Mouse (Mus musculus): ENCODE data around the gene Wt1. TPM values are rescaled to one million over a fixed set of nuclear protein-coding genes. Genes with fewer than 3 reads are reported as not detected.

Gene Wt1
- polyA plus RNA-seq, 1 experiment from 2014 or later = 0.49 TPM

- no peaks in the 10 kb centered on the region; the same call in 1 of the 2 replicates for H3K4me1 ChIP-seq (replicated peaks)
- H3K36me3 ChIP-seq = no peaks in the 10 kb centered on the region
- no peak overlapping the region for H3K4me2 ChIP-seq
- no peak overlapping the region for H3K4me3 ChIP-seq (replicated peaks)
- peaks cover 58% of the 10 kb centered on the region for H3K27me3 ChIP-seq
- H3K9ac ChIP-seq (replicated peaks) = no peak overlapping the region
- no peak for ATAC-seq (ENCODE audit: insufficient number of reproducible peaks, insufficient read depth, low FRiP score, low TSS enrichment, low read depth)
- H3K27ac ChIP-seq = no peak overlapping the region
- no peaks in the 10 kb centered on the region for H3K9me3 ChIP-seq
- WGBS = 35% methylated on average over 7 of the region's 7 CpGs
Measured at GRCm38 (mm10) chr2:105141371-105141770, 15.0 kb downstream of the Wt1 start.

GRCm38 (mm10) chr2:105143731-105144130, 17.4 kb downstream of the Wt1 start:
- Histone ChIP-seq H3K4me3 (replicated peaks) (no peak overlapping the region), H3K36me3 (no peaks in the 10 kb centered on the region), H3K27ac (no peak overlapping the region), H3K27me3 (peaks cover 35% of the 10 kb centered on the region), H3K4me2 (no peak overlapping the region), H3K4me1 (replicated peaks) (no peaks in the 10 kb centered on the region; the same call in 1 of the 2 replicates), H3K9ac (replicated peaks) (no peak overlapping the region), H3K9me3 (no peaks in the 10 kb centered on the region)
- ATAC-seq (ENCODE audit: insufficient number of reproducible peaks, insufficient read depth, low FRiP score, low TSS enrichment, low read depth) = no peak
- WGBS = 92% methylated on average over 14 of the region's 14 CpGs

- no peak overlapping the region for H3K9ac ChIP-seq (replicated peaks)
- 93% methylated on average over 5 of the region's 5 CpGs for WGBS
Measured at GRCm38 (mm10) chr2:105151544-105151943, 25.2 kb downstream of the Wt1 start.

GRCm38 (mm10) chr2:105153046-105153445, 26.7 kb downstream of the Wt1 start:
- Histone ChIP-seq H3K27ac (no peak overlapping the region), H3K27me3 (no peaks in the 10 kb centered on the region), H3K4me1 (replicated peaks) (no peaks in the 10 kb centered on the region), H3K9me3 (no peaks in the 10 kb centered on the region), H3K4me3 (replicated peaks) (no peak overlapping the region), H3K4me2 (no peak overlapping the region), H3K36me3 (no peaks in the 10 kb centered on the region), H3K9ac (replicated peaks) (no peak overlapping the region)
- ATAC-seq (ENCODE audit: insufficient number of reproducible peaks, insufficient read depth, low FRiP score, low TSS enrichment, low read depth) = no peak
- 81% methylated on average over 1 of the region's 1 CpGs for WGBS

More at GRCm38 (mm10) chr2:105151544-105151943, 25.2 kb downstream of the Wt1 start:
- no peak overlapping the region for H3K4me3 ChIP-seq (replicated peaks)
- H3K4me1 ChIP-seq (replicated peaks) = no peaks in the 10 kb centered on the region
- H3K27ac ChIP-seq = no peak overlapping the region
- no peaks in the 10 kb centered on the region for H3K9me3 ChIP-seq
- H3K4me2 ChIP-seq = no peak overlapping the region
- H3K36me3 ChIP-seq = no peaks in the 10 kb centered on the region
- no peaks in the 10 kb centered on the region for H3K27me3 ChIP-seq
- no peak for ATAC-seq (ENCODE audit: insufficient number of reproducible peaks, insufficient read depth, low FRiP score, low TSS enrichment, low read depth)

GRCm38 (mm10) chr2:105160949-105161348, 34.6 kb downstream of the Wt1 start:
- H3K9ac ChIP-seq (replicated peaks) = no peak overlapping the region
- 71% methylated on average over 2 of the region's 2 CpGs for WGBS
- H3K36me3 ChIP-seq = no peaks in the 10 kb centered on the region
- no peaks in the 10 kb centered on the region for H3K9me3 ChIP-seq
- 0 out of 2 replicates have a peak, but pooled peaks cover 3% of the 10 kb centered on the region for H3K27me3 ChIP-seq
- H3K4me1 ChIP-seq (replicated peaks) = no peaks in the 10 kb centered on the region
- no peak for ATAC-seq (ENCODE audit: insufficient number of reproducible peaks, insufficient read depth, low FRiP score, low TSS enrichment, low read depth)
- no peak overlapping the region for H3K4me2 ChIP-seq
- H3K27ac ChIP-seq = no peak overlapping the region
- no peak overlapping the region for H3K4me3 ChIP-seq (replicated peaks)

GRCm38 (mm10) chr2:105162763-105163162, 36.4 kb downstream of the Wt1 start:
- no peak overlapping the region for H3K9ac ChIP-seq (replicated peaks)
- no peak overlapping the region for H3K4me3 ChIP-seq (replicated peaks)
- 0 out of 2 replicates have a peak, but pooled peaks cover 3% of the 10 kb centered on the region for H3K27me3 ChIP-seq
- H3K27ac ChIP-seq = no peak overlapping the region
- H3K4me1 ChIP-seq (replicated peaks) = no peaks in the 10 kb centered on the region
- H3K9me3 ChIP-seq = no peaks in the 10 kb centered on the region
- H3K36me3 ChIP-seq = no peaks in the 10 kb centered on the region
- no peak overlapping the region for H3K4me2 ChIP-seq
- WGBS = 16% methylated on average over 4 of the region's 4 CpGs
- ATAC-seq (ENCODE audit: insufficient number of reproducible peaks, insufficient read depth, low FRiP score, low TSS enrichment, low read depth) = no peak

- no peak for ATAC-seq (ENCODE audit: insufficient number of reproducible peaks, insufficient read depth, low FRiP score, low TSS enrichment, low read depth)
- Histone ChIP-seq H3K4me2 (no peak overlapping the region), H3K27me3 (0 out of 2 replicates have a peak, but pooled peaks cover 5% of the 10 kb centered on the region), H3K27ac (no peak overlapping the region), H3K4me1 (replicated peaks) (no peaks in the 10 kb centered on the region), H3K9ac (replicated peaks) (no peak overlapping the region), H3K36me3 (no peaks in the 10 kb centered on the region), H3K9me3 (no peaks in the 10 kb centered on the region), H3K4me3 (replicated peaks) (no peak overlapping the region)
- 81% methylated on average over 3 of the region's 3 CpGs for WGBS
Measured at GRCm38 (mm10) chr2:105168137-105168536, 41.8 kb downstream of the Wt1 start.

- H3K9ac ChIP-seq (replicated peaks) = no peak overlapping the region
- ATAC-seq (ENCODE audit: insufficient number of reproducible peaks, insufficient read depth, low FRiP score, low TSS enrichment, low read depth) = no peak
Measured at GRCm38 (mm10) chr2:105174254-105174653, 47.9 kb downstream of the Wt1 start.

GRCm38 (mm10) chr2:105178871-105179270, 52.5 kb downstream of the Wt1 start:
- H3K9ac ChIP-seq (replicated peaks) = no peak overlapping the region
- peaks cover 9% of the 10 kb centered on the region for H3K9me3 ChIP-seq
- no peak overlapping the region for H3K4me2 ChIP-seq
- H3K4me3 ChIP-seq (replicated peaks) = no peak overlapping the region
- no peaks in the 10 kb centered on the region for H3K27me3 ChIP-seq
- no peak overlapping the region for H3K27ac ChIP-seq
- ATAC-seq (ENCODE audit: insufficient number of reproducible peaks, insufficient read depth, low FRiP score, low TSS enrichment, low read depth) = no peak
- no peaks in the 10 kb centered on the region for H3K4me1 ChIP-seq (replicated peaks)
- no peaks in the 10 kb centered on the region for H3K36me3 ChIP-seq
- 90% methylated on average over 12 of the region's 12 CpGs for WGBS

More at GRCm38 (mm10) chr2:105174254-105174653, 47.9 kb downstream of the Wt1 start:
- Histone ChIP-seq H3K36me3 (no peaks in the 10 kb centered on the region), H3K27ac (no peak overlapping the region), H3K4me3 (replicated peaks) (no peak overlapping the region), H3K4me2 (no peak overlapping the region), H3K9me3 (no peaks in the 10 kb centered on the region), H3K27me3 (0 out of 2 replicates have a peak, but pooled peaks cover 3% of the 10 kb centered on the region), H3K4me1 (replicated peaks) (no peaks in the 10 kb centered on the region)
- WGBS = 89% methylated on average over 2 of the region's 2 CpGs

GRCm38 (mm10) chr2:105182501-105182900, 56.2 kb downstream of the Wt1 start:
- peaks cover 9% of the 10 kb centered on the region for H3K9me3 ChIP-seq
- WGBS = 57% methylated on average over 6 of the region's 6 CpGs
- no peaks in the 10 kb centered on the region for H3K36me3 ChIP-seq
- H3K4me2 ChIP-seq = no peak overlapping the region
- no peaks in the 10 kb centered on the region for H3K27me3 ChIP-seq
- H3K9ac ChIP-seq (replicated peaks) = no peak overlapping the region
- no peak for ATAC-seq (ENCODE audit: insufficient number of reproducible peaks, insufficient read depth, low FRiP score, low TSS enrichment, low read depth)
- no peak overlapping the region for H3K4me3 ChIP-seq (replicated peaks)
- H3K4me1 ChIP-seq (replicated peaks) = no peaks in the 10 kb centered on the region
- no peak overlapping the region for H3K27ac ChIP-seq

GRCm38 (mm10) chr2:105185140-105185539, 58.8 kb downstream of the Wt1 start:
- H3K9me3 ChIP-seq = peaks cover 3% of the 10 kb centered on the region; the same call in 1 of the 2 replicates
- no peaks in the 10 kb centered on the region for H3K4me1 ChIP-seq (replicated peaks)
- WGBS = 89% methylated on average over 3 of the region's 3 CpGs
- H3K36me3 ChIP-seq = no peaks in the 10 kb centered on the region
- H3K27ac ChIP-seq = no peak overlapping the region
- H3K9ac ChIP-seq (replicated peaks) = no peak overlapping the region
- ATAC-seq (ENCODE audit: insufficient number of reproducible peaks, insufficient read depth, low FRiP score, low TSS enrichment, low read depth) = no peak
- H3K4me3 ChIP-seq (replicated peaks) = no peak overlapping the region
- no peak overlapping the region for H3K4me2 ChIP-seq
- H3K27me3 ChIP-seq = no peaks in the 10 kb centered on the region
